Mouse (Mus musculus): ENCODE data around the gene Fbxo7.

DNA sequence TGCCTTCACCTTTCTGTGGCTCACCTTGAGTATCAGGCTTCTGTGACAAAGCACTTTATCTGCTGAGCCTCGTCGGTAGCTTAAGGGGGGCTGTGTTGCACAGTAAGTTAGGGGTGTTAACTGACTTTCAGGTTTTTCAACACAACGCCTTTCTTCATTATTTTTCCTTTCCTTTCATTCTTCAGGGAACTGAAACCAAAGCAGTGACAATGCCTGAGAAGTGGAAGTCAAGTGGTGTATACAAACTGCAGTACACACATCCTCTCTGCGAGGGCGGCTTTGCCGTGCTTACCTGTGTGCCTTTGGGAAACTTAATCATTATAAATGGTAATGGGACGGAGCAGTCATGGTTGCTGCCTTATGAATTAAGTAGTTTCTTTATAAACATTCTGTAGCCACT, 9.0 kb downstream of the Fbxo7 start:
- TF ChIP-seq CTCF (IDR thresholded peaks at IDR 0.05) (no peak), EP300 (IDR thresholded peaks at IDR 0.05) (no peak)

All from lung, postnatal 0 days (tissue).